Mouse (Mus musculus) intestine, embryonic 16.5 days (tissue): ENCODE results near the gene Vmn2r83. TPM values are rescaled to one million over a fixed set of nuclear protein-coding genes. Genes with fewer than 3 reads are reported as not detected.

Experiments
- ATAC-seq: fragments of 200-750 bp; cut with Nextera tagmentation; 2 replicates; pipeline ENCODE4 v1.8.0; 2017; ENCODE audit warnings: moderate TSS enrichment, moderate library complexity
- H3K27ac ChIP-seq: fragments of 300-500 bp; sonication (generic); 2 replicates; pipeline ENCODE4 v1.5.1; 2014; ENCODE audit warnings: mild to moderate bottlenecking, low read length
- H3K27me3 ChIP-seq: fragments of 300-500 bp; sonication (generic); replicated peaks from 2 replicates; pipeline ENCODE4 v1.6.1; 2014; ENCODE audit warnings: low read length, control low read depth, mixed read lengths; ENCODE audit not compliant: control insufficient read depth, insufficient read depth
- H3K36me3 ChIP-seq: fragments of 300-500 bp; sonication (generic); 2 replicates; pipeline ENCODE4 v1.6.1; 2014; ENCODE audit warnings: low read length, control low read depth; ENCODE audit not compliant: control insufficient read depth, insufficient read depth
- H3K4me1 ChIP-seq: fragments of 300-500 bp; sonication (generic); 2 replicates; pipeline ENCODE4 v1.6.1; 2014; ENCODE audit warnings: low read length, control low read depth, mixed read lengths; ENCODE audit not compliant: control insufficient read depth, insufficient read depth
- H3K4me2 ChIP-seq: fragments of 300-500 bp; sonication (generic); 2 replicates; pipeline ENCODE4 v1.6.1; 2014; ENCODE audit warnings: low read depth, low read length, control low read depth
- H3K4me3 ChIP-seq: fragments of 300-500 bp; sonication (generic); 2 replicates; pipeline ENCODE4 v1.5.1; 2014; ENCODE audit warnings: mild to moderate bottlenecking, low read length
- H3K9ac ChIP-seq: fragments of 300-500 bp; sonication (generic); 2 replicates; pipeline ENCODE4 v1.6.1; 2014; ENCODE audit warnings: low read depth, low read length
- H3K9me3 ChIP-seq: fragments of 300-500 bp; sonication (generic); 2 replicates; pipeline ENCODE4 v1.6.1; 2016; ENCODE audit warnings: low read length, control low read depth; ENCODE audit not compliant: control insufficient read depth
- WGBS: fragments of 180-500 bp; shearing (Covaris S2); extraction: QIAGEN DNeasy Blood & Tissue Kit; methylation state at CpG from one replicate; pipeline ENCODE4 v1.1.7; 2014; 5-methylcytosine and 5-hydroxymethylcytosine counted together
- microRNA-seq: library from miRNA; unstranded; fragments of <30 nt; microRNA quantifications from one replicate; pipeline ENCODE4, GENCODE M21; 2016
- polyA plus RNA-seq: library from polyadenylated mRNA; unstranded; fragments of >200 nt; fragmentation: Nextera tagmentation; extraction: Ambion mirVana; gene quantifications from 2 replicates; pipeline ENCODE4 v1.2.1, GENCODE M21; 2015

Gene Vmn2r83
- polyA plus RNA-seq, 1 experiment from 2014 or later = not detected

GRCm38 (mm10) chr10:79542171-79542570, 73.6 kb downstream of the Vmn2r83 start:
- no peaks in the 10 kb centered on the region; the same call in 1 of the 2 replicates for H3K4me1 ChIP-seq
- H3K4me2 ChIP-seq = no peak overlapping the region
- no peak overlapping the region for H3K9ac ChIP-seq
- no peaks in the 10 kb centered on the region for H3K9me3 ChIP-seq
- ATAC-seq = no peak; the same call in 1 of the 2 replicates
- no peak overlapping the region for H3K27ac ChIP-seq
- H3K27me3 ChIP-seq = no peaks in the 10 kb centered on the region
- peaks cover 43% of the 10 kb centered on the region for H3K36me3 ChIP-seq
- no peak overlapping the region for H3K4me3 ChIP-seq
- 97% methylated on average over 11 of the region's 11 CpGs for WGBS

Small RNA genes within 50 kb of the gene (microRNA-seq; reads per million reads assigned to microRNA genes)
- 1.4 reads per million for gene Mir6909

Other genes starting within 250 kb of the Vmn2r83 start
- not detected in 2 replicates for gene Vmn2r81, start 221.0 kb upstream of the Vmn2r83 start, polyA plus RNA-seq
- gene Vmn2r82, start 112.2 kb upstream of the Vmn2r83 start, polyA plus RNA-seq = not detected in 2 replicates
- 140 and 145 TPM in 2 replicates for gene Plpp2, start 65.1 kb downstream of the Vmn2r83 start, polyA plus RNA-seq
- 36.7 and 38.4 TPM in 2 replicates for gene Mier2, start 86.5 kb downstream of the Vmn2r83 start, polyA plus RNA-seq
- not detected in 2 replicates for gene Theg, start 118.6 kb downstream of the Vmn2r83 start, polyA plus RNA-seq
- gene C2cd4c, start 145.3 kb downstream of the Vmn2r83 start, polyA plus RNA-seq = 0.02 and 0.07 TPM in 2 replicates
- gene Shc2, start 169.2 kb downstream of the Vmn2r83 start, polyA plus RNA-seq = 1.1 and 2.5 TPM in 2 replicates
- not detected in 2 replicates for gene Odf3l2, start 177.0 kb downstream of the Vmn2r83 start, polyA plus RNA-seq
- gene Madcam1, start 195.8 kb downstream of the Vmn2r83 start, polyA plus RNA-seq = 27.4 and 31.8 TPM in 2 replicates
- gene Tpgs1, start 200.6 kb downstream of the Vmn2r83 start, polyA plus RNA-seq = 56.8 and 64.4 TPM in 2 replicates
- 120 and 128 TPM in 2 replicates for gene Cdc34, start 213.5 kb downstream of the Vmn2r83 start, polyA plus RNA-seq
- 0.21 and 0.56 TPM in 2 replicates for gene Gzmm, start 220.3 kb downstream of the Vmn2r83 start, polyA plus RNA-seq
- gene Bsg, start 235.8 kb downstream of the Vmn2r83 start, polyA plus RNA-seq = 1,158 and 1,189 TPM in 2 replicates
- gene Hcn2, start 247.9 kb downstream of the Vmn2r83 start, polyA plus RNA-seq = 0.04 TPM in 1 of 2 replicates, not detected in the other